Mouse (Mus musculus): ENCODE results near the gene Pla2g3.

Pla2g3 gene

DNA sequence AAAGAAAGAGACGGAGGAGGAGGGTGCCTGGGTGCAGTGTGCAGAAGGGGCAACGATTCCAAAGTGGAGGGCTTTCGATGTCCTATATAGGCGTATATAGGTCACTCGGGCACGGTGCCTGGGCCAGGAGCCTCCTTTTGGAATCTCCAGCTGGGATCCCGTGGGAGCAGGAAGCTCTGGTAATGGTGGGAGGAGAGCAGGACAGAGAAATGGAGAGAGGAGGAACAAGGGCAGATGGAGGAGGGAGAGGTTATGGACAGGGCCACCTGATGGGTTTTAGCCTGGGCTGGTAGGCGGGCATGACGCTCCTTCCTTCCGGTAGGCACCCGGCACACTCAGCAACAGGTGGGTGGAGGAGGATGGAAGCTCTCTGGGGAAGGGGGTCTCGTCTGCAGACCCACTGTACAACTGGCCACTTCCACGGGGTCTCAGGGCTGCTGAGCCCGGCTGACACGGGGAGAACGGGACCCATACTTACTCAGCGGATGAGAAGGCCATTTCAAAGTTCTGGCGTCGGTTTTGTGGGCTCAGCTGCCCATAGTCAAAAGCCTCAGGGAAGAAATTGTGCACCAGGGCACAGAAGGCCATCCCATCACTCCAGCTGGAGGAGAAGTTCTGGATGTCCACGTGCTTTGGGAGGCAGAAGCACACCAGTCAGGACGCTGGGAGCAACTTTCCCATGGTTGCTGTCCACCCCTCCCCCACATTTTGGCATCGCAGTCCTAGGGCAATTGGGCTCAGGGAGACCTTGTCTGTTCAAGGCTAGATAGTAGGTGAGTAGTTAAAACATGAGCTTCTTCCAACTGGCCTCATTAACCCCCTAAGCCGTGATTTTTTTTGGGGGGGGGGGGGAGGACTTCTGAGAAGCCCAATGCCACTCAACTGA, 33.5 kb downstream of the Pla2g3 start:
- DNase-seq: no peak

DNA sequence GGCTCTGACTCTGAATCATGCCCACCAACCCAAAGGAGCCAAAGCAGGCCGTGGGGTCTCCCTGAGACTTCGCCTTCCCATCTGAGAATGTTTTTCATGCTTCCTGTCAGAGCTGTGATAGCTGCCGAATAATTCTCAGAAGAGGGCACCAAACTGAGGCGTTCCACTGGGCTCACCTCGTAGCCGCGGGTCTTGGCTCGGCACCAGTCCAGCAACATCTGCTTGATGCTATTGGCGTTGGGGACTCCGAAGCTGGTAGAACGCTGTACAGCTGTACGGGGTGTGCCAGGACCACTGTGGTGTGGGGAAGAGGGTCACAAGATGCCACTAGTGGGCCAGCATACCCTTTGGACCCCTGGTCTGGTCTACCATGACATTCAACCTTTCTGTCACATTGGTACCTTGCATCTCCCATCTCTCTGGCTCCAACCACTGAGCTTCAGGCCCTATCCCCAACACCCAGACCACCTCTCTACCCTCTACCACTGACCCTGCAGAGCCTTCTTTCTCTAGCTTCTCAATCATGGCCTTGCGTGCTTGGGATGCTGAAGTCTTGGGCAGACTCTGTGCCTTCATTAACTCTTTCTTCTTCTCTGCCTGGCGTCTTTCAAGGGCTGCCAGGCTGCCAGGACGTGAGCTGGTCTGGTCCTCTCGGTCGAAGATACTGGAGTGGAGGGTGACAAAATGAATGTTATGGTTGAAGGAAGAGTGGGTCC, 34.4 kb downstream of the Pla2g3 start:
- DNase-seq: no peak

DNA sequence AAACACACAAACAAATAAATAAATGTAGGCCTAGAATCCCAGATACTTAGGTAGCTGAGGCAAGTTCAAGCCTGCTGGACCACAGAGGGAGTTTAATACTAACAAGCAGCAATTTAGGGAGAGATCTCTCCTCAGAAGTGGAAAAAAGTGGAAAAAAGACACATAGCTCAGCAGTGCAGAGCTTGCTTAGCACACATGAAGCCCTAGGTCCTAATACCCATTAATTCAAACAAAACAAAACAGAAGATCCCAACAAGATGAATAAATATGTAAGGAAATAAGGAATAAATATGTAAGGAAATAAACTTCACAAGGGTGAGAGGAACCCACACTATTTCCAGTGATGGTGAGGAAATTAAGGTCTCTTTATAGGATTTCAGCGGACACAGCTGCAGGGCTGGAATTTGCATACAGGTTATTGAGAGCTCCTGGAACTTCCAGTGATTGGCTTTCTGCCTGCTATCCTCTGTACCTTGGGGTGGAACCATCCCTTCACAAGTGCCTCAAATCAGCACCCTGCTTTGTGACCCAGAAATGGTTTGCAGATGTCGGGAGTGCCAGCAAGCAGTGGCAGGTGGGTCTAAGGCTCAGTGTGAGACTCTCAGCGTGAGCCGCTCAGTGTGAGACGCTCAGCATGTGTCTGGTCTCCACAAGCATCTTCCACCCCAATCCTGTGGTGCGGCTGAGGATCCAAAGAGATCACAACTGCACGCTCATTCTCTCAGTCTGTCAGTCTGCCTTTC, 35.9 kb downstream of the Pla2g3 start:
- no peak for DNase-seq

DNA sequence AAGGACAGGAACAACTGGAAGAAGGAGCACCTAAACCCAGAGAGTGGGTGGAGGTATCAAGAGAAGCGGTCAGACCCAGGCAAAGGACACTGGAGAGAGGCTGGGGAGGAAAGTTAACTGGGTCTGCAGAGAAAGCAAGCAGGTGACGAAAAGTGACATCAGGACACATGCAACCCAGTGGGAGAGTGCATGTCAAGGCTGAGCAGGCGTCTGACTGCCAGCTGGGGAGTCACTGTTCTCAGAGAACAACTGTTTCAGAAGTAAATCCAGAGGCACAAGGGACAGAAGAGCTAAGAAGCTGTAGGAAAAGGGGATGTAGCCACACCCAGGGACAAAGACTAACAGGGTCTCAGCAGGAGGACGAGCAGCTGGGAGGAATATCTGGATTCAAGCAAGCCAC, 37.5 kb downstream of the Pla2g3 start:
- DNase-seq: no peak

DNA sequence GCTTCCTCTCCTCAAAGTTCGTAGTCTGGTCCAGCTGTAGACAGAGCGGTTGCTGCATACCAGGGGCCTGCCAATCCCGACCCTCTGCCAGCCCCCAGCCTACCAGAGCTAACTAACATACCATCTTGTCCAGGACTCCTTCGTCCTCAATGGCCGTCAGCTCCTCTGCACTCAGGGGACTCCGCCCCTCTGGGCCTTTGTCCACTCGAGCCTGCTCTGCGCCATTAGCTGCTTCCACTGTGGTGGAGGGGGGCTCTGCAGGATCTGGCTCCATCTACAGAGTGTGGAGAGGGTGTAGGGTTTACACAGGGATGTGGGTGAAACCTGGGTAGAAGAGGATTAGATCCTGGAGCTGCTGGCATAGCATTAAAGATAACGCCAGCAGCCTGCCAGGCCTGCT, 38.1 kb downstream of the Pla2g3 start:
- DNase-seq: no peak

DNA sequence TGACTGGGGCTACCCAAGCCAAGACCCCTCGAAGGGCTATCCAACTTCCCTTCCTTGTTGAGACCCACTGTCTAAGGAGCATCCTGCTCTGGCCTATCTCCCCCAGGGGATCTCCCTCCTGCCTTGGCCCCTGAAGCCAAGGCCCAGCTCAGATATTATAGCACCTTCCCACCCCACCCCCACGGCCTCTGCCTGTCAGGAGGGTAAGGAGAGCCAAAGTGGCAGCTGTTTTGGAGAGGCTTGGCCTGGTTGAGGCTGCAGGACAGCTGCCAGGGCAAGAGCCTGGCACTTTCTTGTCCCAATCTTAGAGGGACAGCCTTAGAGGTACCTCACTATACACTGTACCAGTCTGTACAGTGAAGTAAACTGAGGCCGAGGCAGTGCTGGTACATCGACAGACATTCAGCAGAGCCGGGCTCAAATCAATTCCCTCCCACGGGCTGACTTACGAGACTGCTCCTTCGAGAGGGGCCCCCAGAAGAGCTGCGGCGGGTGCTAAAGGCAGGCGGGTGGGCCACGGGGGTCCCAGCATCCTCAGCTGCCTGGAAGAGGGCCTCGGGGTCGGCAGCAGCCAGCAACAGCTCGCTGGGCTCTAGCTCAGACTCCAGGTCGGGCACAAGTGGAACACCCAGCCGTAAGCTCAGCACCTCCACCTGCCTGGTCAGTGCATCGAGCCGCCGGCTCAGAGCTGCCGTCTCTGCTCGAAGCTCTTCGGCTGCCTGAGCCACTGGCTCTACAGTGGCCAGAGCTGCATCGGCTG, 39.1 kb downstream of the Pla2g3 start:
- no peak for DNase-seq

DNA sequence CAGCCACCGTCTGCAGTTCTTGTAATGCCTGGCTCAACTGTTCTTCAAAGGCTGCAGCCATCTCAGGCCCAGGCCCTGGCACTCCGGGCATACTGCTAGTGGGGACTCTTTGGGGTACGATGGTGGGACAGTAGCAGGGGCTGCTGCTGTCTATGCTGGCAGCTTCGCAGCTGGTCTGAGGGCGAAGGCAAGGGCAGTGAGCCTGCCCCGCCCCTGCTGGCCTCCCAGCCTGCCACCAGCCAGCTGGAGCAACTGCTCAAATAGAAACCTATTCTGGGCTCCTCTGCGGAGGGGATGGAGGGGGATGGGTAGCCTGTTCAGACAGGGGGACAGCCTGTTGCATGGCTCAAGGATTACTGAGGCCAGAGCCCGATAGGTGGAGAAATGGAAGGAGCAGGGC, 39.7 kb downstream of the Pla2g3 start:
- DNase-seq: no peak

DNA sequence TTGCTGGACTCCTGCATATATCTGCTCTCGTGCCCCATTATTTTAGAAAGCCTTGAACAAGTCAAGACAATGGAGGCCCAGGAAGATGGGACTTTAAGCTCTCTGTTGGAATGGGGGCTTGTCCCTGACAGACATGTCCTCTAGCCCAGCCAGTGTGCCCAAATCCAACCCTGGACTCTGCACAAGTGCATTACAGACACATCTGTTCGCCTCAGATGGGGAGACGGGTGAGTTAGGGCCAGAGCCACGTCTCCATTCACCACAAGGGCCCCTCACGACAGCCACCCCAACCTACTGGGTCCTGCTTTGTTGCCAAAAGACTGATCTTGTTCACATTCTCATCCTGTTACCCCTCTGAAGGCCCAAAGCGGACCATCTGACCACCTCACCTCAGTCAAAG, 40.1 kb downstream of the Pla2g3 start:
- no peak for DNase-seq

DNA sequence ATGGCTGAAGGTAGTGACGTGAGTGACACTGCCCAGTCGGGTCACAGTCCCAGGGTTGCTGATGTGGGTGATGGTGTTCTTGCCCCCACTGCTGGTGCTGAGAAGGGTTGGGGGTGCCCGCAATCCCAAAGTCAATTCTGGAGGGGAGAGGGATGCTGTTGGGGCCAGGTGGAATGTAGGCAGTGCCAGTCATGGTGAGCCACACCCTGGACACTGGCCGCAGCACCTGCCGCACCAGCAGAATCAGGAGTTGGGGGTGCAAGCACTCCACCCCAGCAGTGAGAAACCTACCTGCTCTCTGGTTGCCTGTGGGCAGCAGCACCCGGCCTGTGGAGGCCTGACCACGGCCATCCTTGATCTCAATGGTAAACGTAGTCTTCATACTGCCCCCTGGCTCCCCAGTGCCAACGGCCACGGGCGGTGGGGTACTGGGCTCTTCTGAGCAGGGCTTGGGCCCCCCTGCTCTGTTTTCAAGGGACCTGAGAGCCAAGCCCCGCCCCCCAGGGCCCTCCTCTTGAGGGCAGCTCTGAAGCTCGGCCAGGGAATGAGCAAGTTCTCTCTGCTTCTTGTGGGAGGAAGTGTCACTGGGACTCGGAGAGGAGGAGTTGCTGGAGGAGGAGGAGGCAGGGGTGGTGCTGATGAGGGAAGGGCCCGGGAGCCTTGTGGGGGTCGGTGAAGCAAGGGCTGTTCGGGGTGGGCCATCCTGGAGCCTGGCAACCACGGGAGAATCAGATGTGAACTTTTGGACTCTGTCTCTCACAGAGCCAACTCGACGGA, 41.6 kb downstream of the Pla2g3 start:
- DNase-seq: peak; percentile 62

DNA sequence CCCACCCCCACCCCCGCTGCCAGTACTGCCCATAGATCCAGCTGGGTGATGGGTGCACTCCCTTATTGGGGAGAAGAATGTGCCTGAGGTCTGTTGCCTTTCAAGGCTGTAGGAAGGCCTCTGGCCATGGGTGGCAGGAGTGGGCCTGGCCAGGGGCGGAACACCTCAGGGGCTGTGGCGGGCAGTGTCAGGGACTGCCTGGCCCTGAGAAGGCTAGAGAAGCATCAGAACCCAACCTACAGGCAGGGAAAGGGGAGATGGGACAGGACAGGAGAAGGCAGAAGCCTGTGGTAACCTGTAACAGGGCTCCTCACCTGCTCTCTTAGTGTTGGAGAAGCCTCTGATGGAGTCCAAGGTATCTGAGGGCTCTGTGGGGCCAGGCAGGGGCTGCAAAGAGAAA, 42.6 kb downstream of the Pla2g3 start:
- no peak for DNase-seq

DNA sequence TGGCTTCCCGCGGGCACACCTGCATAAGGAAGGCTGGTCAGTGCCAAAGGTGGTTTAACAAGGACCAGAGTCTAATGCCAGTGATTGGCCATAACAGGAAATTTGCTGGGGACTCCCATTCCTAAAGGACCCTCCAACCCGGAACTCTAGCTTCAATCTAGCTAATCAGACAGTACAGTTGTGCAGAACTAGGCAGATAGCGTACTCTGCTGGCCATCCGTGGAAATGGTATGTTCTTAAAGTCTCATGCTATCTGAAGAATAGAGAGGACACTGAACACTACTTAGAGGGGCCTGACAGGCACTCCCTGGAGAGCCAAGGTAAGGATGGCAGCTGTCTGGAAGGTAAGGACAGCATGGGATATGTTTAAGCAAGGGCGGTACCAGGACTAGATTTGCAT, 43.5 kb downstream of the Pla2g3 start:
- DNase-seq: no peak

DNA sequence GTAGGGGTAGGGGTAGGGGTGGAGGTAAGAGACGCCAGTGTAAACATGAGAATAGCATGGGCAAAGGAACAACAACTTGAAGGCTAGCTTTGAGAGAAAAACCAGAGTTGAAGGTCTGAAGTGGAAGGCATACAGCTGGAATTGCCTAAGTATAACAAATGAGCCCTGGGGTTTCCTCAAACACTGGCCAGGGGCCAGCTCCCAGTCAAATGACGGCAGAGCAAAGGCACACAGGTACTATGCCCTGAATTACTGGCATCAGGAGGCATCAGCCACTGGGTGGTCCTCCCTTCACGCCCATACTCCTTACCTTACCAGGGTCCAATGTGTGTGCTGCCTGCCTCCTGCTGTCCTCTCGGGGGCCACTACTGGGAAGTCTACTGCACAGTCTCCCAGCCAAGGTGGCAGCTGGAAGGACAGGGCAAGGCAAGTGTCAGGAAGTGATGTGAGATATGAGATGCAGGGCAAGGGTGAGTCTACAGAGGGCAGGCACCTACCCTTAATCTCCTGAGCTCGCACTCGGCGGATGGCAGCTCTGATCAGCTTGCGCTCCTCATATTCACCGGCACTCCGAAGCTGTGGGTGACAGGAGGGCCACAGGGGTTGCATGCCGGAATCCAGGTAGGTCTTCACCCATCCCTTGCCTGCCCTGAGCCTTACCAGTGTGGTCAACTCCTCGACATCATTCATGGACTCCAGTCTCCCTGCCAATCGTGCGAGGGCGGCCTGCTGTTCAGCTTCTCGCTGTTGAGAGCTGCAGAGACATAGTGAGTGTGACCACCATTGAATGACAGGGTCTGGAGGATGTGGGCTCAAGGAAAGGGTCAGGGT, 44.2 kb downstream of the Pla2g3 start:
- DNase-seq: no peak

DNA sequence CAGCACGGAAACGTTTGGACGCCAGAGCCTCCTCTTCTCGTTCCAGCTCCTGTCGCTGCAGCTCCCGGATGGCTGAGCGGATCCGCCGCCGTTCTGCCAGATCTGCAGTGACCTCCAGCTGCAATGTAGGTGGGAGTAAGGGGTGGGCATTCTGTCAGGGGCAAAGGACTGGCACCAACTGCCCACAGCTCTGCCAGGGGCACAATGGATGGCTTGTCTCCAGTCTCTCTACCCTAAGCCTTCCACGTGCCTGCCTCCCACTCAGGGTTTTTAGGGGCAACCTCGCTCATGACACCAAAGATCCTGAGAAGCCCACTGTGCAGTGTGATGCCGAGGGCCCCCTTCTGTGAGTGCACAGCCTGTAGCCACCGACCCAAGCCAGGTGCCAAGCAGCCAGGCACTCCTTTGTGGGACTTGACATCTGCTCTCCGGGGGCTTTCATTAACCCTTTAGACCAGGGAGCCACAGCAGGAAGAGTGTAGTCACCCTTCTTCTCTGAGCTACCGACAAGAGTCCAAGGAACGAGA, 45.4 kb downstream of the Pla2g3 start:
- peak; percentile 26 for DNase-seq

DNA sequence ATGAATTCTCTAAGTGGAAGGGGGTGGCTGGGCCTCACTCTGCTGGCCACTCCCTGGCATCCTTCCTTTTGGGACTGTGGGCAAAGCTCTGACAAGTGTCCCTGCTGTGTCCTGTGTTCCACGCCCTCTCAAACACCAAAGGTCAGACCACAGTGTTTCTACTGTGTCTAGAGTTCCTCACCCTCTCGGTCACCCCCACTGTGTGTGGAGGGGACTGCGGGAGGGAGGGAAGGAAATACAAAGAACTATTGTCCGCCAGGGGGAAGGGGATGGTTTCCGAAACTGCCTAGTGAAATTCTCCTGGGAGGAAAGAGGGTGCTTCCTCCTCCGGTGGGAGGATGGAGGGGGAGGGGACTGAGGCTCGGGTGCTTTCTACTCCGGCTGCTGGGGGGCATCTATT, 46.9 kb downstream of the Pla2g3 start:
- no peak for DNase-seq

DNA sequence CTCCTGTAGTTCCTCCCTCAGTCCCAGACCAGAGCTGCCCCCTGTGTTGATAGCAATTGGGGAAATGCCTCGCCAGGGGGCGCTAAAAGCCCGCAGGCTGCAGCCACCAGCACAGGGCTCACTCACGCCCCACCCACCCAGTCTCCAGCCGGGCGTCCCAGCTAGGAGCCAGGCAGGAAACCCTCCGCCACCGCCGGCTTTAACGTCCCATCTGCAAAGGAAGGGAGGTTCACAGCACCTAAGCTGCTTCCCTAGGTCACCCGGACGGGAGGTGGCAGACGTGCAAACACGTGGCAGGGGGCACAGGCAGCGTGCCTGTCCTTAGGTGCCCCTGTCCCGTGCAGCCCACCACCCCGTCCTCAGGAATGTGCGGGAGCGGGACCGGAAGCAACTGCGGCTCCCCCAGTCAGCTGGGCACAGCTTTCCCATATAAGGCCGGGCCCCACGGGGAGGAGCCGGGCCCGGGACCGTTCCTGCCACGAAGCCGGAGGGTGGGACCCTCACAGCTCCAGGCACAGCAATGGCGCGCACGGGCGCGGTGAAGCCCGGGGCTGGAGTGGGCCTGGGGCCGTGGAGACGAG, 47.4 kb downstream of the Pla2g3 start:
- DNase-seq: peak; percentile 99

DNA sequence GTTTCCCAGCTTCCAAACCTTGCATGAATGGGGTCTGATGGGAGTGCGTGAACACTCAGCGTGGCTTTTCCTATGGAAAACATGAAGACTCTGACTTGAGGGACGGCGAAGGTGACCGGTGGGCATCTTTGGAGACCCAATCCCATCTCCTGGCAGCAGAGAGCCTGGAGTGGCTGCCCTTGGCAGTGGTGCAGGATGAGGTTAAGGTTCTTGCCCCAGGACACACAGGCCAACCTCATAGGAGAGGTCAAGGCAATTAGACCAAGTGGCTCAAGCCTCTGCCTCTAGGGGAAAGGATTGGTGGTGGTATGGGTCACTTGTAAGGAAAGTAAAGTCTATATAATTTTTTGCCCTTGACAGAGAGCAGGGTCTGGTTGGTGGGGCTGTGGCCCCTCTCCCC, 48.0 kb downstream of the Pla2g3 start:
- no peak for DNase-seq

DNA sequence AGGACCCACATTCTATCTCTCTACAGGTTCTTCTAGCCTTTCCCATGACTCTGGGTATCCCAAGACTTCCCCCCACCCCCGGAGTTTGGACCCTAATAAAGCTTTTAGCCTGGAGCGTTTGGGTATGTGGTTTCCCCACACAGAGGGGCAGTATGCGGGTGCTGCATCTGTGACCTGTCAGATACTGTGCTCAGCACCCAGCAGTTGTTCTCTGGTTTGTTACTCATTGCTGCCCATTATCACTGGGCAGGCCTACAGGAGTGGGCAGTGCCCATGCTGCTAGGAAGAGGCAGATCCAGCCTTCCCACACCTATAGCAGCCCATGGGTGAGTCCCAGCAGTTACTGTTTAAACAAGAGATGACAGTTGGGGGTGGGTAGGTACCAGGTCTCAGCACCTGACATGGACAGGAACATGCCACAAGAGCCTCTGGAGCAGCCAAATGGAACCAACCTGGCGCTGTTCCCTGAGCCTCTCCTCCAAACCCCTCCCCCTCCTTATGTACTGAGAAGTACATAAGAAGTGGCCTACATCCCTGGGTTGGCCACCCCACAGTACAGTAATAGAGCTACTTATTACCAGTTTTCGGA, 48.8 kb downstream of the Pla2g3 start:
- DNase-seq: peak; percentile 88

DNA sequence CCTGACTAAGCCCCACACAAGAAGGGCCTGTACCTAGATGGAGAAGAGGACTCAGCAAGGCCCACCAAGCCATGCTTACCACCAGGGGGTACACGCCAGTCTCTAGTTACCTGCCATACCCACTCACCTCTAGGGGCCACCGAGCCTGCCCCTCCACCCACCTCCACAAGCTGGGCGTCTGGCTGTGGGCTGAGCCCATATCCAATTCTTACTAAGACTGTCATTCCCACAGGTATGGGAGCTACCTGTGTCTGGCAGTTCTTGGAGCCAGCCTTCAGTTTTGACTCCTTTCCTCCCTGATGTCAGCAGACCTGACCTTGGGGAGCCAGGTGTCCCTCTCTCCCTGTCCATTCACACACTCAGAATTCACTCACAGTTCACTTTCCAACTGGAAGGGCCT, 49.6 kb downstream of the Pla2g3 start:
- peak; percentile 40 for DNase-seq

DNA sequence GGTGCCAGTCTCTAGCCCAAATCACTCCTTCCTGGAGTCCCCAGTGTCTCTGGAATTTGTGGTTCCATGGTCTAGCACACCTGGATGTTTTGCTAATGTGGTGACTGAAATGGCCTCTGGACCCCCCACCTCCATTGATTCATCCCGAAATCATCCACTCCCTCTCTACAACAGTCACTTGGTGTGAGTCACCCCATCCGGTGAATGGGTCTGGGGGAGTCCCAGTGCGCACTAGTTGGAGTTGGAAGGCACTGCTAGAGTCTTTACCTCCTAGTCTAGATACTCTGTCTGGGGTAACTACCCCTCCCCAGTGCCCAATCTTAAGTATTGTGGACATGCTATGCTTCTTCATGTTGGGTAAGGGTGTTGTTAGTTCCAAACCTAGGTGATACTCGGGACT, 50.3 kb downstream of the Pla2g3 start:
- DNase-seq: no peak

Data from kidney, postnatal 10 days (tissue).